Mouse (Mus musculus): ENCODE results near the gene Ptprr. TPM values are rescaled to one million over a fixed set of nuclear protein-coding genes. Genes with fewer than 3 reads are reported as not detected.

The Ptprr gene
- total and polyA plus RNA-seq, 2 experiments = 0.09 TPM; not detected in 1

GRCm38 (mm10) chr10:116291153-116291755 is 273.2 kb downstream of the Ptprr start:
- Histone ChIP-seq H3K4me1 (ENCODE audit: control insufficient read depth, insufficient read depth, low read length) (no peaks in the 10 kb centered on the region; the same call in 1 of the 2 replicates), H3K27me3 (ENCODE audit: control insufficient read depth, insufficient read depth, low read length) (no peaks in the 10 kb centered on the region), H3K27ac (replicated peaks; ENCODE audit: insufficient read depth, low read depth, low read length) (peak overlapping the region; percentile 23), H3K36me3 (ENCODE audit: control insufficient read depth, insufficient read depth, low read length) (no peaks in the 10 kb centered on the region), H3K4me3 (ENCODE audit: insufficient read depth, low read depth, low read length) (no peak overlapping the region), H3K79me2 (ENCODE audit: control insufficient read depth, insufficient read depth, low read length) (peaks cover 5% of the 10 kb centered on the region; the same call in 1 of the 2 replicates), H3K9ac (ENCODE audit: low read depth, low read length) (0 out of 2 replicates have a peak overlapping the region, but pooled peaks have one; percentile 12)
- 55% methylated on average over 8 of the region's 8 CpGs for WGBS
- DNase-seq (ENCODE audit: extremely low read depth, low read depth, low spot score) = no peak
- TF ChIP-seq CTCF (IDR thresholded peaks at IDR 0.05; ENCODE audit: low read depth, low read length) (no peak), POLR2A (IDR thresholded peaks at IDR 0.05; ENCODE audit: extremely low read depth, insufficient read depth, low read length) (no peak)

DNA sequence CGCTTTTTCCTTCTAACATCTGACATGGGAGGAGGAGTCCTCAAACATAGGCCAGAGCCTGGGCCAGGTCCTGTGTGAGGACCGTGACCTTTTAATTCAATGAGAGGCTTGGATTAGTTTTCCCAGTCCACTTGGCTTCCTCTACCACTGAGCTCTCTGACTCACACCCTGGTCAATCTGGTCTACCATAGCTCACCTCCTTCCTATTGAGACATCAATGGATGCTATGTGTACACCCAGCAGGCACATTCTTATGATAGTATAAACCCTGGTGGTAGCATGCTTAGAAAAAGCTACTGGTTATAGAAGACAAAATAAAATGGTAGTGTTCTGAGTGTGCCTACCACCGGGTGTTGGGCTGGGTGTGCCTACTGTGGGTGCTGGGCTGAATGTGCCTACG is 278.4 kb downstream of the Ptprr start:
- TF ChIP-seq POLR2A (IDR thresholded peaks at IDR 0.05; ENCODE audit: extremely low read depth, insufficient read depth, low read length) (no peak), CTCF (IDR thresholded peaks at IDR 0.05; ENCODE audit: low read depth, low read length) (no peak)
- H3K4me3 ChIP-seq (ENCODE audit: insufficient read depth, low read depth, low read length) = no peak overlapping the region
- WGBS = 82% methylated on average over 4 of the region's 4 CpGs

GRCm38 (mm10) chr10:116297854-116298253 is 279.8 kb downstream of the Ptprr start:
- Histone ChIP-seq H3K4me3 (ENCODE audit: insufficient read depth, low read depth, low read length) (no peak overlapping the region), H3K79me2 (ENCODE audit: control insufficient read depth, insufficient read depth, low read length) (no peaks in the 10 kb centered on the region; the same call in 1 of the 2 replicates), H3K4me1 (ENCODE audit: control insufficient read depth, insufficient read depth, low read length) (no peaks in the 10 kb centered on the region), H3K9ac (ENCODE audit: low read depth, low read length) (no peak overlapping the region), H3K27ac (replicated peaks; ENCODE audit: insufficient read depth, low read depth, low read length) (peak overlapping the region; percentile 47), H3K36me3 (ENCODE audit: control insufficient read depth, insufficient read depth, low read length) (no peaks in the 10 kb centered on the region), H3K27me3 (ENCODE audit: control insufficient read depth, insufficient read depth, low read length) (0 out of 2 replicates have a peak, but pooled peaks cover 3% of the 10 kb centered on the region)
- 48% methylated on average over 12 of the region's 12 CpGs for WGBS
- TF ChIP-seq POLR2A (IDR thresholded peaks at IDR 0.05; ENCODE audit: extremely low read depth, insufficient read depth, low read length) (no peak), CTCF (IDR thresholded peaks at IDR 0.05; ENCODE audit: low read depth, low read length) (no peak)
- no peak for DNase-seq (ENCODE audit: extremely low read depth, low read depth, low spot score)

More for the DNA sequence above, 278.4 kb downstream of the Ptprr start:
- Histone ChIP-seq H3K27ac (replicated peaks; ENCODE audit: insufficient read depth, low read depth, low read length) (0 out of 2 replicates have a peak overlapping the region, but pooled peaks have one; percentile 27), H3K4me1 (ENCODE audit: control insufficient read depth, insufficient read depth, low read length) (no peaks in the 10 kb centered on the region), H3K27me3 (ENCODE audit: control insufficient read depth, insufficient read depth, low read length) (0 out of 2 replicates have a peak, but pooled peaks cover 3% of the 10 kb centered on the region), H3K79me2 (ENCODE audit: control insufficient read depth, insufficient read depth, low read length) (no peaks in the 10 kb centered on the region; the same call in 1 of the 2 replicates), H3K9ac (ENCODE audit: low read depth, low read length) (no peak overlapping the region), H3K36me3 (ENCODE audit: control insufficient read depth, insufficient read depth, low read length) (no peaks in the 10 kb centered on the region)
- DNase-seq (ENCODE audit: extremely low read depth, low read depth, low spot score) = no peak

DNA sequence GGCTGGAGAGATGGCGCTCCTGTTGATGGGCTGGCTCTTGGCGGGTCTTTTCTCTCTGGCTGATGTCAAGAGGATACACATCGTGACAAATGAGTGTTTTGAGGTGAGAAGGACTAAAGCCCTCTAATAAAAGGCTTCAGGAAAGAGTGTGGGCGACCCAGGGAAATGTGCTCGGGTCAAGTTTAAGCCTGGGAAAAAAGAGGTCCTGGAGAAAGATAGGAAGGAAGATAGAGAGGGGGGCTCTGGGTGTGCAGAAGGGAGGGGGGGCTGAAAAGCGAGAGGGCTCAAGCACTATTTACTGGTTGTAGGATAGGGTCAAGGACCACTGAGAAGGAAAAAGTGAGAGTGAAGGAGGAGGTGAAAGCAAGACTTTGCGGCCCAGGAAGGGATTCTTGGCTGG is 282.8 kb downstream of the Ptprr start:
- WGBS = 21% methylated on average over 7 of the region's 7 CpGs
- Histone ChIP-seq H3K79me2 (ENCODE audit: control insufficient read depth, insufficient read depth, low read length) (no peaks in the 10 kb centered on the region; the same call in 1 of the 2 replicates), H3K4me3 (ENCODE audit: insufficient read depth, low read depth, low read length) (peak overlapping the region; percentile 5), H3K36me3 (ENCODE audit: control insufficient read depth, insufficient read depth, low read length) (no peaks in the 10 kb centered on the region), H3K4me1 (ENCODE audit: control insufficient read depth, insufficient read depth, low read length) (no peaks in the 10 kb centered on the region), H3K9ac (ENCODE audit: low read depth, low read length) (0 out of 2 replicates have a peak overlapping the region, but pooled peaks have one; percentile 47), H3K27ac (replicated peaks; ENCODE audit: insufficient read depth, low read depth, low read length) (peak overlapping the region; percentile 85), H3K27me3 (ENCODE audit: control insufficient read depth, insufficient read depth, low read length) (0 out of 2 replicates have a peak, but pooled peaks cover 3% of the 10 kb centered on the region)
- TF ChIP-seq CTCF (IDR thresholded peaks at IDR 0.05; ENCODE audit: low read depth, low read length) (no peak), POLR2A (IDR thresholded peaks at IDR 0.05; ENCODE audit: extremely low read depth, insufficient read depth, low read length) (no peak)
- DNase-seq (ENCODE audit: extremely low read depth, low read depth, low spot score) = no peak

- H3K9ac ChIP-seq (ENCODE audit: low read depth, low read length) = peak overlapping the region; percentile 73
- H3K4me1 ChIP-seq (ENCODE audit: control insufficient read depth, insufficient read depth, low read length) = no peaks in the 10 kb centered on the region
- H3K36me3 ChIP-seq (ENCODE audit: control insufficient read depth, insufficient read depth, low read length) = no peaks in the 10 kb centered on the region
- H3K4me3 ChIP-seq (ENCODE audit: insufficient read depth, low read depth, low read length) = peak overlapping the region; percentile 90
- no peaks in the 10 kb centered on the region; the same call in 1 of the 2 replicates for H3K79me2 ChIP-seq (ENCODE audit: control insufficient read depth, insufficient read depth, low read length)
- TF ChIP-seq CTCF (IDR thresholded peaks at IDR 0.05; ENCODE audit: low read depth, low read length) (no peak), POLR2A (IDR thresholded peaks at IDR 0.05; ENCODE audit: extremely low read depth, insufficient read depth, low read length) (0 out of 2 replicates have a peak, but pooled peaks have one; percentile 16)
- no peak for DNase-seq (ENCODE audit: extremely low read depth, low read depth, low spot score)
- H3K27me3 ChIP-seq (ENCODE audit: control insufficient read depth, insufficient read depth, low read length) = 0 out of 2 replicates have a peak, but pooled peaks cover 3% of the 10 kb centered on the region
- H3K27ac ChIP-seq (replicated peaks; ENCODE audit: insufficient read depth, low read depth, low read length) = peak overlapping the region; percentile 76
- 3% methylated on average over 36 of the region's 36 CpGs for WGBS
Observed at GRCm38 (mm10) chr10:116301258-116301657, 283.2 kb downstream of the Ptprr start.

DNA sequence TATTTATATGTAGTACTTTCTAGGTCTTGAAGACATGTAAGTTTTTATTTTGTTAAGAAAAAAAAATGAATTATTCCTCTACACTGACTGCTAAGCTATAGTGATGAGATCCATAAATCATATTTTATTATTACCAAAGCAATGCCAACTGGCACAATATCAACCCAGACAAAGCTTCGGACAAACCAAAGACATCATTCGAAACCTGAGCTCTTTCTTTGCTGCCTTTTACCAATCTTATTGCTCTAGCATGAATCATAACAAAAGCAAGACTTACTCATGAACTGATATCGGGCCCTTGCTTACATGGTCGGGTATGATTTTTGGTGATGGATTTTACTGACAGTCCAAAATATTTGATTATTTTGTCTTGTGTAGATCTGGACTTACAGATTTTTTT is 286.3 kb downstream of the Ptprr start:
- H3K27me3 ChIP-seq (ENCODE audit: control insufficient read depth, insufficient read depth, low read length) = 0 out of 2 replicates have a peak, but pooled peaks cover 3% of the 10 kb centered on the region
- TF ChIP-seq POLR2A (IDR thresholded peaks at IDR 0.05; ENCODE audit: extremely low read depth, insufficient read depth, low read length) = no peak
- TF ChIP-seq CTCF (IDR thresholded peaks at IDR 0.05; ENCODE audit: low read depth, low read length) = no peak
- H3K36me3 ChIP-seq (ENCODE audit: control insufficient read depth, insufficient read depth, low read length) = no peaks in the 10 kb centered on the region
- no peaks in the 10 kb centered on the region for H3K79me2 ChIP-seq (ENCODE audit: control insufficient read depth, insufficient read depth, low read length)
- no peaks in the 10 kb centered on the region for H3K4me1 ChIP-seq (ENCODE audit: control insufficient read depth, insufficient read depth, low read length)
- H3K9ac ChIP-seq (ENCODE audit: low read depth, low read length) = no peak overlapping the region
- WGBS = 82% methylated on average over 4 of the region's 4 CpGs
- H3K27ac ChIP-seq (replicated peaks; ENCODE audit: insufficient read depth, low read depth, low read length) = no peak overlapping the region
- H3K4me3 ChIP-seq (ENCODE audit: insufficient read depth, low read depth, low read length) = no peak overlapping the region
- no peak for DNase-seq (ENCODE audit: extremely low read depth, low read depth, low spot score)
